Mouse (Mus musculus): Measurements from ENCODE around the gene Cfap58. TPM values are rescaled to one million over a fixed set of nuclear protein-coding genes. Genes with fewer than 3 reads are reported as not detected.
A peak's percentile ranks its signal among the peaks of the same experiment; 100 is the strongest.

The Cfap58 gene
- total and polyA plus RNA-seq, 3 experiments, result 0.02 to 2.1 (median 1.9) TPM

- no peak for DNase-seq
- H3K4me1 ChIP-seq (ENCODE audit: control insufficient read depth, insufficient read depth, low read length), result peaks cover 26% of the 10 kb centered on the region
- no peak overlapping the region for H3K4me3 ChIP-seq
- H3K27me3 ChIP-seq (ENCODE audit: control insufficient read depth, insufficient read depth, low read length), result no peaks in the 10 kb centered on the region
- WGBS, result 81% methylated on average over 5 of the region's 5 CpGs
- no peak for TF ChIP-seq POLR2A (IDR thresholded peaks at IDR 0.05; ENCODE audit: insufficient read depth, low read depth, low read length)
- TF ChIP-seq EP300 (IDR thresholded peaks at IDR 0.05; ENCODE audit: insufficient read depth, low read depth, low read length), result no peak
- TF ChIP-seq CTCF (IDR thresholded peaks at IDR 0.05), result no peak
- H3K36me3 ChIP-seq (ENCODE audit: control insufficient read depth, insufficient read depth, low read length), result no peaks in the 10 kb centered on the region
- H3K27ac ChIP-seq, result no peak overlapping the region
- intact Hi-C loops (cut with DNase I), result no loop called here
- H3K79me2 ChIP-seq (replicated peaks; ENCODE audit: control insufficient read depth, insufficient read depth, low read length), result no peaks in the 10 kb centered on the region
- no peak overlapping the region for H3K9ac ChIP-seq (ENCODE audit: low read depth, low read length)
Observed at GRCm38 (mm10) chr19:47905603-47906002, 31.9 kb upstream of the Cfap58 start.

- no peak for DNase-seq
- H3K4me1 ChIP-seq (ENCODE audit: control insufficient read depth, insufficient read depth, low read length), result peaks cover 17% of the 10 kb centered on the region
- TF ChIP-seq EP300 (IDR thresholded peaks at IDR 0.05; ENCODE audit: insufficient read depth, low read depth, low read length) (no peak), POLR2A (IDR thresholded peaks at IDR 0.05; ENCODE audit: insufficient read depth, low read depth, low read length) (no peak), CTCF (IDR thresholded peaks at IDR 0.05) (no peak)
- no peaks in the 10 kb centered on the region for H3K27me3 ChIP-seq (ENCODE audit: control insufficient read depth, insufficient read depth, low read length)
- no peak overlapping the region for H3K9ac ChIP-seq (ENCODE audit: low read depth, low read length)
- intact Hi-C loops (cut with DNase I), result no loop called here
- no peaks in the 10 kb centered on the region for H3K79me2 ChIP-seq (replicated peaks; ENCODE audit: control insufficient read depth, insufficient read depth, low read length)
- WGBS, result 66% methylated on average over 9 of the region's 9 CpGs
- no peak overlapping the region for H3K4me3 ChIP-seq
- H3K36me3 ChIP-seq (ENCODE audit: control insufficient read depth, insufficient read depth, low read length), result no peaks in the 10 kb centered on the region
- H3K27ac ChIP-seq, result no peak overlapping the region
Observed at GRCm38 (mm10) chr19:47907596-47907995, 29.9 kb upstream of the Cfap58 start.

GRCm38 (mm10) chr19:47908961-47909371, 28.5 kb upstream of the Cfap58 start:
- WGBS, result 65% methylated on average over 6 of the region's 6 CpGs
- Histone ChIP-seq H3K27me3 (ENCODE audit: control insufficient read depth, insufficient read depth, low read length) (no peaks in the 10 kb centered on the region), H3K4me3 (no peak overlapping the region), H3K4me1 (ENCODE audit: control insufficient read depth, insufficient read depth, low read length) (peaks cover 9% of the 10 kb centered on the region), H3K79me2 (replicated peaks; ENCODE audit: control insufficient read depth, insufficient read depth, low read length) (no peaks in the 10 kb centered on the region), H3K9ac (ENCODE audit: low read depth, low read length) (no peak overlapping the region), H3K36me3 (ENCODE audit: control insufficient read depth, insufficient read depth, low read length) (no peaks in the 10 kb centered on the region), H3K27ac (no peak overlapping the region)
- intact Hi-C loops (cut with DNase I), result no loop called here
- no peak for TF ChIP-seq POLR2A (IDR thresholded peaks at IDR 0.05; ENCODE audit: insufficient read depth, low read depth, low read length)
- TF ChIP-seq EP300 (IDR thresholded peaks at IDR 0.05; ENCODE audit: insufficient read depth, low read depth, low read length), result no peak
- TF ChIP-seq CTCF (IDR thresholded peaks at IDR 0.05), result no peak
- DNase-seq, result no peak

GRCm38 (mm10) chr19:47909387-47910116, 27.9 kb upstream of the Cfap58 start:
- 17% methylated on average over 10 of the region's 10 CpGs for WGBS
- H3K36me3 ChIP-seq (ENCODE audit: control insufficient read depth, insufficient read depth, low read length), result no peaks in the 10 kb centered on the region
- H3K27ac ChIP-seq, result no peak overlapping the region; the same call in 1 of the 2 replicates
- 0 out of 2 replicates have a peak, but pooled peaks have one; percentile 10 for TF ChIP-seq CTCF (IDR thresholded peaks at IDR 0.05)
- no peak for TF ChIP-seq POLR2A (IDR thresholded peaks at IDR 0.05; ENCODE audit: insufficient read depth, low read depth, low read length)
- 0 out of 2 replicates have a peak, but pooled peaks have one; percentile 17 for TF ChIP-seq EP300 (IDR thresholded peaks at IDR 0.05; ENCODE audit: insufficient read depth, low read depth, low read length)
- no peaks in the 10 kb centered on the region for H3K27me3 ChIP-seq (ENCODE audit: control insufficient read depth, insufficient read depth, low read length)
- no peaks in the 10 kb centered on the region for H3K79me2 ChIP-seq (replicated peaks; ENCODE audit: control insufficient read depth, insufficient read depth, low read length)
- no peak overlapping the region for H3K4me3 ChIP-seq
- intact Hi-C loops (cut with DNase I), result no loop called here
- H3K4me1 ChIP-seq (ENCODE audit: control insufficient read depth, insufficient read depth, low read length), result peaks cover 9% of the 10 kb centered on the region
- H3K9ac ChIP-seq (ENCODE audit: low read depth, low read length), result peak overlapping the region; percentile 47
- peak; percentile 37 to 51 for DNase-seq

GRCm38 (mm10) chr19:47910117-47910618, 27.3 kb upstream of the Cfap58 start:
- no peaks in the 10 kb centered on the region for H3K36me3 ChIP-seq (ENCODE audit: control insufficient read depth, insufficient read depth, low read length)
- no peak overlapping the region for H3K4me3 ChIP-seq
- intact Hi-C loops (cut with DNase I), result no loop called here
- peaks cover 9% of the 10 kb centered on the region for H3K4me1 ChIP-seq (ENCODE audit: control insufficient read depth, insufficient read depth, low read length)
- WGBS, result 50% methylated on average over 4 of the region's 4 CpGs
- TF ChIP-seq CTCF (IDR thresholded peaks at IDR 0.05) (no peak), POLR2A (IDR thresholded peaks at IDR 0.05; ENCODE audit: insufficient read depth, low read depth, low read length) (no peak), EP300 (IDR thresholded peaks at IDR 0.05; ENCODE audit: insufficient read depth, low read depth, low read length) (no peak)
- H3K79me2 ChIP-seq (replicated peaks; ENCODE audit: control insufficient read depth, insufficient read depth, low read length), result no peaks in the 10 kb centered on the region
- no peak for DNase-seq
- H3K27ac ChIP-seq, result no peak overlapping the region
- no peak overlapping the region for H3K9ac ChIP-seq (ENCODE audit: low read depth, low read length)
- H3K27me3 ChIP-seq (ENCODE audit: control insufficient read depth, insufficient read depth, low read length), result no peaks in the 10 kb centered on the region

- peaks cover 9% of the 10 kb centered on the region for H3K4me1 ChIP-seq (ENCODE audit: control insufficient read depth, insufficient read depth, low read length)
Observed at GRCm38 (mm10) chr19:47910751-47911150, 26.7 kb upstream of the Cfap58 start.

More at GRCm38 (mm10) chr19:47910751-47911150, 26.7 kb upstream of the Cfap58 start:
- no peak for DNase-seq
- H3K9ac ChIP-seq (ENCODE audit: low read depth, low read length), result no peak overlapping the region
- 65% methylated on average over 4 of the region's 4 CpGs for WGBS
- no peak for TF ChIP-seq CTCF (IDR thresholded peaks at IDR 0.05)
- TF ChIP-seq EP300 (IDR thresholded peaks at IDR 0.05; ENCODE audit: insufficient read depth, low read depth, low read length), result no peak
- TF ChIP-seq POLR2A (IDR thresholded peaks at IDR 0.05; ENCODE audit: insufficient read depth, low read depth, low read length), result no peak
- H3K27me3 ChIP-seq (ENCODE audit: control insufficient read depth, insufficient read depth, low read length), result no peaks in the 10 kb centered on the region
- no peak overlapping the region for H3K4me3 ChIP-seq
- no peaks in the 10 kb centered on the region for H3K79me2 ChIP-seq (replicated peaks; ENCODE audit: control insufficient read depth, insufficient read depth, low read length)
- intact Hi-C loops (cut with DNase I), result no loop called here
- no peaks in the 10 kb centered on the region for H3K36me3 ChIP-seq (ENCODE audit: control insufficient read depth, insufficient read depth, low read length)
- no peak overlapping the region for H3K27ac ChIP-seq
